Mouse (Mus musculus): ENCODE measurements around the gene Ttll12. TPM values are rescaled to one million over a fixed set of nuclear protein-coding genes. Genes with fewer than 3 reads are reported as not detected.

Ttll12 gene
- total and polyA plus RNA-seq, 3 experiments: 43.9 to 76.5 TPM; not detected in 1

GRCm38 (mm10) chr15:83590841-83591240, 4.1 kb downstream of the Ttll12 start:
- Histone ChIP-seq H3K4me3 (ENCODE audit: control insufficient read depth in 1 of 2, insufficient read depth in 1 of 2, low read depth in 2 of 2, low read length in 2 of 2) (no peak overlapping the region), H3K27ac (ENCODE audit: control insufficient read depth, low read depth, low read length) (no peak overlapping the region), H3K9ac (ENCODE audit: control insufficient read depth, low read depth, low read length, poor library complexity, severe bottlenecking) (no peak overlapping the region), H3K4me1 (ENCODE audit: control insufficient read depth in 1 of 2, insufficient read depth in 2 of 2, low read length in 2 of 2) (peaks cover 17 to 23% of the 10 kb centered on the region in 2 experiments), H3K79me2 (ENCODE audit: control insufficient read depth, insufficient read depth, low read length, poor library complexity) (peaks cover 43% of the 10 kb centered on the region), H3K9me3 (replicated peaks; ENCODE audit: insufficient read depth, low read length) (no peaks in the 10 kb centered on the region), H3K27me3 (ENCODE audit: control insufficient read depth in 1 of 2, insufficient read depth in 2 of 2, low read length in 2 of 2) (no peaks in the 10 kb centered on the region), H3K36me3 (ENCODE audit: control insufficient read depth in 1 of 2, insufficient read depth in 2 of 2, low read length in 2 of 2) (peaks cover 12 to 20% of the 10 kb centered on the region in 2 experiments)
- no peak for DNase-seq (ENCODE audit: low read depth, low spot score)
- TF ChIP-seq POLR2AphosphoS2 (IDR thresholded peaks at IDR 0.05; ENCODE audit: low read length): no peak
- TF ChIP-seq GATA1 (IDR thresholded peaks at IDR 0.05; ENCODE audit: low read depth, low read length): no peak
- TF ChIP-seq ZKSCAN1 (IDR thresholded peaks at IDR 0.05; ENCODE audit: low read depth, low read length): no peak
- no peak for TF ChIP-seq CHD2 (IDR thresholded peaks at IDR 0.05; ENCODE audit: low read length)
- TF ChIP-seq NELFE (IDR thresholded peaks at IDR 0.05; ENCODE audit: low read depth, low read length): no peak

DNA sequence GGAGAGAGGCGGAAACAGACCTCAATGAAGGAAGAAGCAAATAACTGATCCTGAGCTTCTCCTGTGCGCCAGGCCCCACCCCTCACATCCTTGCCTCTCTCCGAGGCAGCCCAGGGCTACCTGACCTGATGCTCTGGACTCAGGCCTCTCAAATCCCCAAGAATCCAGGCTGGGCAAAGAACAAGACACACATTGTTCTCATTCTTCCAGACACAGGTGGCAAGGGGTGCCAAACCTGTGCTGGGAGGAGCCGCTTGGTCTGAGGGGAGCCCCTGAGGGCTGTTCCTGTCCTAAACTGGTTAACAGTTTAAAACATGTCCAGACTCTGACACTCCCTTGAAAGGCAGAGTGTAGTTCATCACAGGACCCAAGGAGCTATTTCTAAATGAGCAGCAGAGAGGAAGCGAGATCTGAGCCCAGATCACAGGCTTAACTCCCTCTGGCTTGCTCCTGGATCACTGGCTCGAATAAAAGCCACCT, 10.2 kb downstream of the Ttll12 start:
- H3K27me3 ChIP-seq (ENCODE audit: control insufficient read depth in 1 of 2, insufficient read depth in 2 of 2, low read length in 2 of 2): no peaks in the 10 kb centered on the region
- H3K79me2 ChIP-seq (ENCODE audit: control insufficient read depth, insufficient read depth, low read length, poor library complexity): peaks cover under 1% of the 10 kb centered on the region; the same call in 1 of the 2 replicates
- TF ChIP-seq RAD21 (IDR thresholded peaks at IDR 0.05; ENCODE audit: low read depth, low read length): no peak
- no peak for TF ChIP-seq RCOR1 (IDR thresholded peaks at IDR 0.05; ENCODE audit: low read depth, low read length)
- no peak for TF ChIP-seq MYC (IDR thresholded peaks at IDR 0.05; ENCODE audit: low read depth, low read length)
- TF ChIP-seq CHD1 (IDR thresholded peaks at IDR 0.05; ENCODE audit: low read depth, low read length): no peak
- no peak for TF ChIP-seq TCF12 (IDR thresholded peaks at IDR 0.05; ENCODE audit: low read depth, low read length)
- TF ChIP-seq ELF1 (IDR thresholded peaks at IDR 0.05; ENCODE audit: low read depth, low read length): no peak
- TF ChIP-seq POLR2AphosphoS5 (IDR thresholded peaks at IDR 0.05; ENCODE audit: borderline replicate concordance, low read depth, low read length): no peak
- TF ChIP-seq CTCF (IDR thresholded peaks at IDR 0.05 in 2 of 3, conservative IDR thresholded peaks at IDR 0.05 in 1 of 3; ENCODE audit: control insufficient read depth in 1 of 3, insufficient read depth in 1 of 3, low read depth in 2 of 3, low read length in 3 of 3, poor library complexity in 1 of 3, severe bottlenecking in 1 of 3): no peak
- TF ChIP-seq HCFC1 (IDR thresholded peaks at IDR 0.05; ENCODE audit: low read depth, low read length): no peak
- no peak for TF ChIP-seq E2F4 (IDR thresholded peaks at IDR 0.05; ENCODE audit: borderline replicate concordance, low read depth, low read length)
- no peak for TF ChIP-seq NRF1 (IDR thresholded peaks at IDR 0.05; ENCODE audit: insufficient read depth, low read depth, low read length, poor library complexity, severe bottlenecking)
- TF ChIP-seq ETS1 (IDR thresholded peaks at IDR 0.05; ENCODE audit: low read depth, low read length): no peak
- TF ChIP-seq TBP (IDR thresholded peaks at IDR 0.05; ENCODE audit: low read depth, low read length): no peak
- TF ChIP-seq USF1 (IDR thresholded peaks at IDR 0.05; ENCODE audit: low read depth, low read length): no peak
- TF ChIP-seq MAX (IDR thresholded peaks at IDR 0.05; ENCODE audit: low read length): no peak
- H3K27ac ChIP-seq (ENCODE audit: control insufficient read depth, low read depth, low read length): no peak overlapping the region
- DNase-seq (ENCODE audit: low read depth, low spot score): no peak
- H3K36me3 ChIP-seq (ENCODE audit: control insufficient read depth in 1 of 2, insufficient read depth in 2 of 2, low read length in 2 of 2): peaks cover 6 to 11% of the 10 kb centered on the region in 2 experiments
- peaks cover 0 to 7% of the 10 kb centered on the region in 2 experiments; a peak in 3 of 4 replicates for H3K4me1 ChIP-seq (ENCODE audit: control insufficient read depth in 1 of 2, insufficient read depth in 2 of 2, low read length in 2 of 2)
- H3K9me3 ChIP-seq (replicated peaks; ENCODE audit: insufficient read depth, low read length): no peaks in the 10 kb centered on the region
- H3K4me3 ChIP-seq (ENCODE audit: control insufficient read depth in 1 of 2, insufficient read depth in 1 of 2, low read depth in 2 of 2, low read length in 2 of 2): no peak overlapping the region
- H3K9ac ChIP-seq (ENCODE audit: control insufficient read depth, low read depth, low read length, poor library complexity, severe bottlenecking): no peak overlapping the region
